Mouse (Mus musculus) liver, adult 2 months (tissue): ENCODE measurements around the gene Snd1. TPM values are rescaled to one million over a fixed set of nuclear protein-coding genes. Genes with fewer than 3 reads are reported as not detected.

Experiments
- DNase-seq: peaks from one replicate; pipeline ENCODE4 v3.0.0-alpha.2; 2011; ENCODE audit warnings: low read depth, low spot score; ENCODE audit errors: extremely low read depth
- H3K27ac ChIP-seq: fragments of 200-500 bp; replicated peaks from 2 replicates; pipeline ENCODE4 v1.5.1; 2012; ENCODE audit warnings: low read depth, mild to moderate bottlenecking, control low read depth, inconsistent platforms, low read length; ENCODE audit not compliant: insufficient read depth
- H3K27me3 ChIP-seq: fragments of 200-500 bp; 2 replicates; pipeline ENCODE4 v1.6.1; 2012; ENCODE audit warnings: mild to moderate bottlenecking, moderate library complexity, low read length, inconsistent platforms; ENCODE audit not compliant: control insufficient read depth, insufficient read depth
- H3K36me3 ChIP-seq: fragments of 200-500 bp; 2 replicates; pipeline ENCODE4 v1.6.1; 2012; ENCODE audit warnings: low read length, inconsistent platforms; ENCODE audit not compliant: control insufficient read depth, insufficient read depth
- H3K4me1 ChIP-seq: fragments of 200-500 bp; 2 replicates; pipeline ENCODE4 v1.6.1; 2011; ENCODE audit warnings: low read length; ENCODE audit not compliant: control insufficient read depth, insufficient read depth
- H3K4me3 ChIP-seq: fragments of 200-500 bp; 2 replicates; pipeline ENCODE4 v1.5.1; 2011; ENCODE audit warnings: low read depth, mild to moderate bottlenecking, control low read depth, low read length, moderate library complexity; ENCODE audit not compliant: insufficient read depth
- H3K79me2 ChIP-seq: fragments of 200-500 bp; 2 replicates; pipeline ENCODE4 v1.6.1; 2012; ENCODE audit warnings: inconsistent platforms, mild to moderate bottlenecking, low read length, moderate library complexity; ENCODE audit not compliant: control insufficient read depth, insufficient read depth
- H3K9ac ChIP-seq: fragments of 200-500 bp; 2 replicates; pipeline ENCODE4 v1.6.1; 2012; ENCODE audit warnings: low read depth, mild to moderate bottlenecking, control low read depth, inconsistent platforms, low read length
- CTCF ChIP-seq: fragments of 200-500 bp; IDR thresholded peaks from 2 replicates; pipeline ENCODE4 v1.5.1; 2011; ENCODE audit warnings: low read depth, low read length, control low read depth
- POLR2A ChIP-seq: fragments of 200-500 bp; IDR thresholded peaks from 2 replicates; pipeline ENCODE4 v1.6.1; 2011; ENCODE audit warnings: low read length, control low read depth; ENCODE audit not compliant: insufficient read depth; ENCODE audit errors: extremely low read depth
- WGBS: fragments of 180-500 bp; shearing (Covaris S2); methylation state at CpG from one replicate; pipeline ENCODE4 v1.1.7; 2018; 5-methylcytosine and 5-hydroxymethylcytosine counted together
- polyA plus RNA-seq: library from polyadenylated mRNA; depleted of rRNA; stranded (reverse); fragments of >200 nt; gene quantifications from 2 replicates; pipeline ENCODE4 v1.2.3, GENCODE M21; 2012
- total RNA-seq: library from RNA; depleted of rRNA; stranded (reverse); fragments of >200 nt; gene quantifications from 2 replicates; pipeline ENCODE4 v1.2.3, GENCODE M21; 2014

Snd1 gene
- total and polyA plus RNA-seq, 2 experiments = 64.2 to 88.6 TPM

DNA sequence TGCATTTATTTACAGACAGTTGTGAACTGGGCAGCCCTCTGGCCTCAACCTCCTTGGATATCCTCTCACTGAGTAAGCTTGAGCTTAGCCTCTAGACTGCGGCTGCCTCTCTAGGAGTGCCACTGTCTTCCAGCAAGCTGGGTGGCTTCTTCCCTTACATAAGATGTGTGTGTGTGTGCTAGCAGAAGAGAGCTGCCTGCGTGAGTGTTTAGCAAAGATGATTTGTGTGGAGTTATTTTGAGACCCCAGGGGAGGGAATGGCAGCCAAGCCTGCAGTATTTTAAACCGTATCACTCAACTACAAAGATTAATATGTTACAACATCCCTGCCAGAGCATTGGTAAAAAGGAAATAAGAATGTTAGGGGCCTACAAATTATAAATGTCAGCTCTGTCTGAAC is 306.8 kb downstream of the Snd1 start:
- no peak overlapping the region for H3K27ac ChIP-seq
- peaks cover 3% of the 10 kb centered on the region; the same call in 1 of the 2 replicates for H3K4me1 ChIP-seq
- H3K27me3 ChIP-seq = no peaks in the 10 kb centered on the region
- no peak for DNase-seq
- no peaks in the 10 kb centered on the region for H3K79me2 ChIP-seq
- WGBS = 90% methylated on average over 3 of the region's 3 CpGs
- no peak for TF ChIP-seq POLR2A
- no peak for TF ChIP-seq CTCF
- H3K36me3 ChIP-seq = peaks cover 7% of the 10 kb centered on the region
- no peak overlapping the region for H3K4me3 ChIP-seq
- no peak overlapping the region for H3K9ac ChIP-seq

DNA sequence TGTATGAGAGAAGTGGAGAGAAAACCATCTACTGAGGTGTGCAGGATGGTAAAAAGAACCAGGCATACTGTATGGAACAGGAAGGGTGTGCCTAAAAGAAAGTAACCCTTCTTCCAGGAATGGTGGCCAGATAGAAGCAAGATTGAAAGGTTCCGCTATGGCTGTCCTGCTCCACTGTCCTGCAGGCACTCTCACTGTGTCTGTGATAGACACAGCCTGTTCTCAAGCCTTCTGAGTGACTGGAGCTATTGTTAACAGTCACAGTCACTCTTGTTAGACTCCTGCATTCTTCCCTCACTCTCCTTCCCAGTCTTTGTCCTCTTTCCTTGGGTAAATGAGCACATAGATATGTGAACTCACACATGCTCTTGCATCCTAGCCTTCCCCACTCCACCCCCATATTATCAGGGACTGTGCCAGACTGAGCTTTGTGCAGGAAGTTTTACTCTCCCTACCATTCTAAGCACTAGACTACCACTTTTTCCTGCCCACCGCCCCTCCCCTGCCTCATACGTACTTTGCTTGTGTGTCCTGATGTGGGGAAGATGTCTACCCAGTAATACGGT is 308.2 kb downstream of the Snd1 start:
- Histone ChIP-seq H3K9ac (no peak overlapping the region), H3K4me1 (peaks cover 1% of the 10 kb centered on the region; the same call in 1 of the 2 replicates), H3K27ac (no peak overlapping the region), H3K4me3 (no peak overlapping the region), H3K79me2 (no peaks in the 10 kb centered on the region), H3K36me3 (peaks cover 9% of the 10 kb centered on the region), H3K27me3 (no peaks in the 10 kb centered on the region)
- TF ChIP-seq CTCF = no peak
- no peak for TF ChIP-seq POLR2A
- no peak for DNase-seq
- 96% methylated on average over 4 of the region's 4 CpGs for WGBS

DNA sequence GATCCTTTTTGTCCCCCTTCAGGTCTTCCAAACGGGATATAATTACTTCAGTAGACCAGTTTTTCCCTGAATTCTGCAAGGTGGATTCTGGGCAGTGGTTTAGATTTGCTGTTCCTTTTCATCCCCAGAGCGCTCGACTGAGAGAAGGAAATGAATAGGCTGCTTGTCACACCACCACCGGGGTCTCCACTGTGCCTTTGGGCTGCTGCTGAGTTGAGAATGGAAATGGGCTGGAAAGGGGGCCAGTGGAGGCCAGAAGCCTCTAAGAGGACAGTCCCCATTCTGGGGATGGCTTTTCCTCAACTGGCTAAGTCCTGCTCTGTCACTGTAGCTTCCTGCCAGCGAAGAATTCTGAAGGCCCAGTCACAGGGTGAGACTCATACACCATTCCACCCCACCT is 309.0 kb downstream of the Snd1 start:
- Histone ChIP-seq H3K27me3 (no peaks in the 10 kb centered on the region), H3K79me2 (no peaks in the 10 kb centered on the region; the same call in 1 of the 2 replicates), H3K4me3 (no peak overlapping the region), H3K36me3 (peaks cover 9% of the 10 kb centered on the region), H3K4me1 (no peaks in the 10 kb centered on the region), H3K9ac (no peak overlapping the region), H3K27ac (no peak overlapping the region)
- WGBS = 92% methylated on average over 5 of the region's 5 CpGs
- TF ChIP-seq POLR2A = no peak
- no peak for TF ChIP-seq CTCF
- DNase-seq = no peak

DNA sequence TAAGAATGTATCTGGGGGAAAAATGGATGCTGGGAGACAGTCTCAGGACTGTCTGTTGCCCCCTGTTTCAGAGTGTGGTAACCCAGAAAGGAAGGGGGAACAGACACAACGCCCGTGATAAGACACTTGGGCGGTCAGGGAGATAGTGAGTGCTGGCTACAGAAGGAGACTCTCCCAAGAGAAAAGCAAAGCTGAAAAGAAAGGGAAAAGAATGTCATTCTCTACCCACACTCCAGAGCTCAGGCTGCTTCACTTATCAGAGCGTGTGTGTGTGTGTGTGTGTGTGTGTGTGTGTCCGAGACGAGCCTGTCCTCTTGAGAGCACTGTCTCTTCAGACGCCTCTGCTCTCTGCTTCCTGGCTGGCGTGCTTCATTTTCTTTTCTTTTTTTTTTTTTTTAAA is 310.8 kb downstream of the Snd1 start:
- Histone ChIP-seq H3K27ac (no peak overlapping the region), H3K79me2 (no peaks in the 10 kb centered on the region; the same call in 1 of the 2 replicates), H3K36me3 (peaks cover 9% of the 10 kb centered on the region), H3K4me1 (no peaks in the 10 kb centered on the region), H3K9ac (no peak overlapping the region), H3K27me3 (no peaks in the 10 kb centered on the region), H3K4me3 (no peak overlapping the region)
- no peak for TF ChIP-seq POLR2A
- DNase-seq = no peak
- whole genome bisulfite sequencing = 81% methylated on average over 8 of the region's 8 CpGs

DNA sequence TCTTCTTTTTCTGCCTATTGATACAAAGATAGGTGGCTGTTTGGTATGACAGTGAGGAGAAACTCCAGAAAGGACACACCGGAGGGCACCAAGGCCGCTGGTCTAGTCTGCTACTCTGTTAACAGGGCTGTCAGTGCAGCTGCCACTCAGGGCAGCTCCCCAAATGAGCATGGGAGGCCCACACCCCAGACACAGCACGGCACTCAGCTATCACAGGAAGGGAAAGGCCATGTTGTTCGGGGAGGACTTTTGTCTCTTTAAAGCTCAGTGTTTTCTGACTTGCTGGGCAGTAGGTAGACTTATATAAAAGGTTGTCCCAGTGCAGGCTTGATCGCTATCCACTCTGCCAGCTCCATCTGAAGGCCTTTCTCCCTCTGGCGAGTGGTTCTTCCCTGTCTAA is 312.2 kb downstream of the Snd1 start:
- no peaks in the 10 kb centered on the region for H3K27me3 ChIP-seq

DNA sequence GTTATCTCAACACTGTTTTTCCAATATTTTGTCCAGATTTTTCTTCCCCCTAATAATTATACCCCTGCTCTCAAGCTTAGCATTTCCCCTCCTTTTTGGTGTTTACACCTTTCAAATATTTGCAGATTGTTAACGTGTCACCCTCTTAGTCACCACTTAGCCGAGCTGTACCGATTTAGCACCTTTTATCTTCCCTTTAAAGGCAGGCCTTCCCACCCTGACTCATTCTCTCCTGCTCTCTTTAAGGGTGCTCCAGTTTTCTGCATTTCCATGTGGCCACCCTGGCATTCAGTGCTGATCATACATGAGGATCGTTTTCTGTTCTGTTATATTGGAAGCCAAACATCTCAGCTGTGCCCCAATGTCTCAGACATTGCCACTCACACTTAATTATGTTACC is 314.7 kb downstream of the Snd1 start:
- TF ChIP-seq POLR2A (no peak), CTCF (no peak)
- Histone ChIP-seq H3K27me3 (no peaks in the 10 kb centered on the region), H3K4me1 (no peaks in the 10 kb centered on the region; the same call in 1 of the 2 replicates), H3K36me3 (peaks cover 8% of the 10 kb centered on the region; the same call in 1 of the 2 replicates), H3K9ac (no peak overlapping the region), H3K79me2 (no peaks in the 10 kb centered on the region; the same call in 1 of the 2 replicates), H3K4me3 (no peak overlapping the region), H3K27ac (no peak overlapping the region)
- DNase-seq = no peak
- WGBS = 53% methylated on average over 4 of the region's 4 CpGs

More for the DNA sequence above, 312.2 kb downstream of the Snd1 start:
- WGBS = 87% methylated on average over 6 of the region's 6 CpGs
- Histone ChIP-seq H3K4me3 (no peak overlapping the region), H3K9ac (no peak overlapping the region), H3K4me1 (no peaks in the 10 kb centered on the region; the same call in 1 of the 2 replicates), H3K27ac (no peak overlapping the region), H3K36me3 (peaks cover 8% of the 10 kb centered on the region), H3K79me2 (no peaks in the 10 kb centered on the region; the same call in 1 of the 2 replicates)
- no peak for DNase-seq
- no peak for TF ChIP-seq POLR2A
- TF ChIP-seq CTCF = no peak
